Mouse (Mus musculus): ENCODE data around the gene Tnr. TPM values are rescaled to one million over a fixed set of nuclear protein-coding genes. Genes with fewer than 3 reads are reported as not detected.

Gene Tnr
- polyA plus RNA-seq, 1 experiment, result 0.03 TPM

DNA sequence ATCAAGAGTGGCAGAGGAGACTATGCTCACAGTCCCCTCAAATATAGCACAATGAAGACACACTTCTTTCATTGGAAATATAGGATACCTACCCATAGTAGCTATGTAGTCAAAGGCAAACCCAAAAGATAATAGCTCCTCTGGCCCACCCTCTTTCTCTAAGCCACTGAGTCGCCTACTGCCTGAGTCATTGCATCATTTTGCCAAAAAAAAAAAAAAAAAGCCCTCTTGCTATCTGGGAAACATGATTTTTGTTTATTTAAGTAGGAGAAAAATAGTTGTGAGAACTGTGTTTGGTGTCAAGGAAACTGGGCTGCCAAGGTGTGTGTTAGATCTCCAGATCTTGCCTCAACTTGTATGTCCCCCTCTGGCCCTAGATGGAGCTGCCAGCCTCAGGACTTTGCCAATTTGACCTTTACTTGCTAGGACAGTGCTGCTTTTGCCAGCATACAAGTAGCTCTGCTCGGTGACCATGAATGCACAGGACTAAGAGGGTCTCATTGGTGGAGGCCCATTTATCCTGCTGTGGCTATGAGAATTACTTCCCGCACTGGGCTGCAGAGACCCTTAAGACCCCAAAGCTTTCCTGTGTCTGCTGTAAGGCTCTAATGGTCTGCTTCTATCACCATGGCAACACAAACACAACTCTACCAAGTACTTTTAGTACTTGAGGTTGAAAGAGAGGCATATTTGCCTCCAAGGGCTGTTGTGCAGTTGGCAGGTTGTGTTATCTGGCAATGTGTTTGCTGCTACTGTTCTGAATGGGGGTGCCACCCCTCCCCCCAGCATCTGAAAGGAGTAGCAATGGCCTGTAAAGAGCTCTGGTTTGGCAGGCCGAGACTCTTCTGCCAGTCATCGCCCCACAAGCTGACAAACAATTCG, 137.3 kb downstream of the Tnr start:
- H3K27ac ChIP-seq (ENCODE audit: insufficient read depth, low read depth, low read length), result no peak overlapping the region
- TF ChIP-seq POLR2A (IDR thresholded peaks at IDR 0.05; ENCODE audit: low read depth, low read length) (no peak), CTCF (conservative IDR thresholded peaks at IDR 0.05; ENCODE audit: insufficient read depth, insufficient read length, low read depth, low read length) (no peak)
- no peak overlapping the region for H3K4me3 ChIP-seq (ENCODE audit: insufficient read depth, low read depth, low read length)
- H3K4me1 ChIP-seq (ENCODE audit: control insufficient read depth, insufficient read depth, low read length), result no peaks in the 10 kb centered on the region
- DNase-seq, result no peak
- 68% methylated on average over 6 of the region's 6 CpGs for WGBS
- no peaks in the 10 kb centered on the region for H3K27me3 ChIP-seq (replicated peaks; ENCODE audit: control insufficient read depth, insufficient read depth, low read length)
- no peaks in the 10 kb centered on the region for H3K36me3 ChIP-seq (ENCODE audit: control insufficient read depth, insufficient read depth, low read length)

DNA sequence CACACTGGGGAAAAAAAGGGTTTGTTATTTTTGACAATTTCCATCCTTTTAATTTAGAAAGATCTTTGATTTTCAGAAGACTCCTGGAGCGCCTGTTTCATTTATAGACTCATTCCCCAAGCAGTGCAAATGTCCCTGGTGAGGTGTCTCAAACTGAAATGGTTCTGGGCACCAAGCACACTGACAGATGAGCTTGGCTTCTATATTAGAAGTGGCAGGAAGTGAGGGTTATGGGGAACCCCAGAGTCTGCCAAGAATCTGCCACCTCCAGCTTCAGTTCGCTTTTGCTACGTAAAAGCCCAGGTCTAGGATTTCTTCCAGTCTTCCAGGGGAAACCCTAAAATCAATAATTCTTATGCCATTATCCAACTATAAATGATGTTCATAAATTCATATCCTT, 140.9 kb downstream of the Tnr start:
- no peak overlapping the region for H3K4me3 ChIP-seq (ENCODE audit: insufficient read depth, low read depth, low read length)
- no peaks in the 10 kb centered on the region for H3K27me3 ChIP-seq (replicated peaks; ENCODE audit: control insufficient read depth, insufficient read depth, low read length)
- no peaks in the 10 kb centered on the region for H3K4me1 ChIP-seq (ENCODE audit: control insufficient read depth, insufficient read depth, low read length)
- DNase-seq, result no peak
- TF ChIP-seq CTCF (conservative IDR thresholded peaks at IDR 0.05; ENCODE audit: insufficient read depth, insufficient read length, low read depth, low read length) (no peak), POLR2A (IDR thresholded peaks at IDR 0.05; ENCODE audit: low read depth, low read length) (no peak)
- WGBS, result 83% methylated on average over 3 of the region's 3 CpGs
- H3K27ac ChIP-seq (ENCODE audit: insufficient read depth, low read depth, low read length), result no peak overlapping the region
- no peaks in the 10 kb centered on the region for H3K36me3 ChIP-seq (ENCODE audit: control insufficient read depth, insufficient read depth, low read length)

DNA sequence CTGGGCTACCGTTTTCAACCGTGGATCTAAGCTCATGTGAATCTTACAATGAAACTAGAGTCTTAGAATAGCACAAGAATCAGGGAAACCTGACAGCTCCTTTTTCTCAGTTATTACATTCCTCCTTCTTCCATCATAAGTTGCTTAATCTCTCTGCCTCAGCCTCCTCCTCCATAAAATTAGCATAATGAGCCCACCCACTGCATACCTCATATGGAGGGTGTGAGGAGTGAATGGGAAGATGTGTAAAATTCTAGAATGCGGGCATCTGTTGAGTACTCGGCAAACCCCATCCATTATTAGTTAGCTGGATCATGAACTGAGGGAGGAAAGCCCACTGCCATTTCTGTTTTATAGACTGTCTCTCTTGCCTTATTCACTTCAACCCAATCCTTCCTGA, 141.4 kb downstream of the Tnr start:
- DNase-seq, result no peak
- 90% methylated on average over 4 of the region's 4 CpGs for WGBS
- H3K27ac ChIP-seq (ENCODE audit: insufficient read depth, low read depth, low read length), result no peak overlapping the region
- no peaks in the 10 kb centered on the region for H3K4me1 ChIP-seq (ENCODE audit: control insufficient read depth, insufficient read depth, low read length)
- no peaks in the 10 kb centered on the region for H3K36me3 ChIP-seq (ENCODE audit: control insufficient read depth, insufficient read depth, low read length)
- no peak for TF ChIP-seq CTCF (conservative IDR thresholded peaks at IDR 0.05; ENCODE audit: insufficient read depth, insufficient read length, low read depth, low read length)
- TF ChIP-seq POLR2A (IDR thresholded peaks at IDR 0.05; ENCODE audit: low read depth, low read length), result no peak
- H3K4me3 ChIP-seq (ENCODE audit: insufficient read depth, low read depth, low read length), result no peak overlapping the region
- H3K27me3 ChIP-seq (replicated peaks; ENCODE audit: control insufficient read depth, insufficient read depth, low read length), result no peaks in the 10 kb centered on the region

DNA sequence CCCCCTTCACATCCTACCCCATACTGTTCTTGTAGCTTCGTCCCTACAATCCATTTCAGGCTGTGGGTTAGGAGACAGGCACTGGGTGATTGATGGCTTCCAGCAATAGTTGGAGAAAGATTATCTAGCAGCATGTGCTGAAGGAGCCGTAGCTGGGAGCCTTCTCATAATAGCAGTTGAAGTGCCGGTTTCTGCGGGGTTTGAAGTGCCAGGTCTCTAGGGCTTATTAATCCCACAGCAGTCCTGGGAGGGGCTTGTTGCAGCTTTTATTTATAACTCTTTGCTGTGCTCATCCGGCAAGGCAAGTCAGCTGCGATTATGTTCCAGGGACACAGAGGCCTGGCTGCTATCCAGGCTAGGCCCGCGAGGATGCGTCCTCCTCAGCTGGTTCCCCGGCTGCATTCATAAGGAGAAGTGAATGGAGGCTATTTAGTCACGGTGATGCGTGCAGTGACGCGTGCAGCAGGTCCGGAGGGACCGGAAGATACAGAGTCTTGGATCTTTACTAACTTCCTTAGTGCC, 147.1 kb downstream of the Tnr start:
- H3K4me3 ChIP-seq (ENCODE audit: insufficient read depth, low read depth, low read length), result no peak overlapping the region
- no peak overlapping the region for H3K27ac ChIP-seq (ENCODE audit: insufficient read depth, low read depth, low read length)
- DNase-seq, result peak; percentile 8
- no peaks in the 10 kb centered on the region for H3K4me1 ChIP-seq (ENCODE audit: control insufficient read depth, insufficient read depth, low read length)
- no peaks in the 10 kb centered on the region for H3K27me3 ChIP-seq (replicated peaks; ENCODE audit: control insufficient read depth, insufficient read depth, low read length)
- TF ChIP-seq POLR2A (IDR thresholded peaks at IDR 0.05; ENCODE audit: low read depth, low read length) (no peak), CTCF (conservative IDR thresholded peaks at IDR 0.05; ENCODE audit: insufficient read depth, insufficient read length, low read depth, low read length) (no peak)
- H3K36me3 ChIP-seq (ENCODE audit: control insufficient read depth, insufficient read depth, low read length), result no peaks in the 10 kb centered on the region
- 12% methylated on average over 16 of the region's 16 CpGs for WGBS

DNA sequence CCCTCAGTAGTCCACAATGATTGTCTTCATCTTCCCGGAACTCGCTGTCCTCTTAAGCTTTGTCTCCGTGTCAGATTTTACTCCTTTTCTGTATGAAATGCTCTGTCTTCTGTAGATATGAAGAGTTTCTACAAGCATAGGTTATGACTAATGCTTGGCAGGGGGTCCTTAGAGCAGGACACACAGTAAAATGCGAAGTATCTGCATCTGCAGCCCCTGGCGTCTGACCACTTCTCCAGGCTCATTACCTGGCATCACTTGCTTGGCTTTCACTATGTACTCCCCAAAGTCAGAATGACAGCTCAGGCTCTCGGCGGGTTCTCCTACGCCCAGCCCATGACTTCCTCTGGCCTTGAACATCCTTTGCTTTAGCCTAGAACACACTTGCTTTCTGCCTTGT, 147.6 kb downstream of the Tnr start:
- Histone ChIP-seq H3K4me1 (ENCODE audit: control insufficient read depth, insufficient read depth, low read length) (no peaks in the 10 kb centered on the region), H3K4me3 (ENCODE audit: insufficient read depth, low read depth, low read length) (no peak overlapping the region), H3K36me3 (ENCODE audit: control insufficient read depth, insufficient read depth, low read length) (no peaks in the 10 kb centered on the region), H3K27me3 (replicated peaks; ENCODE audit: control insufficient read depth, insufficient read depth, low read length) (no peaks in the 10 kb centered on the region), H3K27ac (ENCODE audit: insufficient read depth, low read depth, low read length) (no peak overlapping the region)
- WGBS, result 78% methylated on average over 8 of the region's 8 CpGs
- no peak for DNase-seq
- no peak for TF ChIP-seq CTCF (conservative IDR thresholded peaks at IDR 0.05; ENCODE audit: insufficient read depth, insufficient read length, low read depth, low read length)
- TF ChIP-seq POLR2A (IDR thresholded peaks at IDR 0.05; ENCODE audit: low read depth, low read length), result no peak

DNA sequence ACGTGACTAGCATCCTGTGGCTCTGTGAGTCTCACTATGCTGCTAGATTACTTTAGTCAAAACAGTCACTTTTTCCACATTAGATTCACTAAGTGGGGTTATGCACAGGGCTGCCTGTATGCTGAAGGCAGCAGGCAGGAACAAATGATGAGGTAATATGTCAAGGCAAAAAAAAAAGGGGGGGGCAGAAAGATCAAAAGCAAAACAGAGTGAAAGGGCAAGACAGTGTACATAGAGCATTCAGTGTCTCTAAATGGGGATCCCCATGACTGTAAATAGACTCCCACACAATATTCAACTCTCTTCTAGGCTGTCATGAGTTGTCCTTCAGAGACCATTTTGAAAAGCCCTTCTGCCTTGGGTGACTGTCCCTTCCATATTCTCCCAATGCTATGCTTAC, 150.7 kb downstream of the Tnr start:
- Histone ChIP-seq H3K27ac (ENCODE audit: insufficient read depth, low read depth, low read length) (no peak overlapping the region), H3K4me3 (ENCODE audit: insufficient read depth, low read depth, low read length) (no peak overlapping the region), H3K4me1 (ENCODE audit: control insufficient read depth, insufficient read depth, low read length) (no peaks in the 10 kb centered on the region), H3K27me3 (replicated peaks; ENCODE audit: control insufficient read depth, insufficient read depth, low read length) (no peaks in the 10 kb centered on the region), H3K36me3 (ENCODE audit: control insufficient read depth, insufficient read depth, low read length) (no peaks in the 10 kb centered on the region)
- no peak for DNase-seq
- TF ChIP-seq POLR2A (IDR thresholded peaks at IDR 0.05; ENCODE audit: low read depth, low read length), result no peak
- no peak for TF ChIP-seq CTCF (conservative IDR thresholded peaks at IDR 0.05; ENCODE audit: insufficient read depth, insufficient read length, low read depth, low read length)
- 74% methylated on average over 1 of the region's 1 CpGs for WGBS

DNA sequence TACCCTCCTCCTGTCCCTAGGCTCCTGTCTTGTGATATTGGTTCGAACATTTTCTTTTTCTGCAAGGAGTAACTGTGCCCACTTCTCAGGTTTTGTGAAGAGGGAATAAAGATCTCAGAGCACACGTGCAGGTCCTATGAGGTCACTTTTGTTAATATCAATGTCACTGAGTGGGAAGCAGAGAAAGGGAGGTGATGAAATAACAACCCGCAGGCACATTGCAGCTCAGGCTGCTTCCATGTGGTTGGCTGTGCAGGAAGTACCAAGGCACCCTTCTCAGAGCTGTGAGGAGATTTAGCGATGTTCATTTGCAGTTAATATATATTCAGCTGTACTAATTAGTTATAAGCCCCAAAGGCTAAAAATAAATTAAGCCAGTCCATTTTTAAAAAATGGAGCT, 151.9 kb downstream of the Tnr start:
- Histone ChIP-seq H3K27ac (ENCODE audit: insufficient read depth, low read depth, low read length) (no peak overlapping the region), H3K4me3 (ENCODE audit: insufficient read depth, low read depth, low read length) (no peak overlapping the region), H3K27me3 (replicated peaks; ENCODE audit: control insufficient read depth, insufficient read depth, low read length) (no peaks in the 10 kb centered on the region), H3K4me1 (ENCODE audit: control insufficient read depth, insufficient read depth, low read length) (no peaks in the 10 kb centered on the region), H3K36me3 (ENCODE audit: control insufficient read depth, insufficient read depth, low read length) (no peaks in the 10 kb centered on the region)
- 55% methylated on average over 4 of the region's 4 CpGs for WGBS
- DNase-seq, result no peak
- TF ChIP-seq CTCF (conservative IDR thresholded peaks at IDR 0.05; ENCODE audit: insufficient read depth, insufficient read length, low read depth, low read length) (no peak), POLR2A (IDR thresholded peaks at IDR 0.05; ENCODE audit: low read depth, low read length) (no peak)
